Mouse (Mus musculus) heart, adult 9 months (tissue): ENCODE results near the gene Uqcrc2.
A peak's percentile ranks its signal among the peaks of the same experiment; 100 is the strongest.

ENCODE experiments used
- DNase-seq, 2 experiments: peaks; one replicate each; pipeline ENCODE4 v3.0.0; 2022; ENCODE audit warnings: low spot score in 2 of 2

Uqcrc2 gene

DNA sequence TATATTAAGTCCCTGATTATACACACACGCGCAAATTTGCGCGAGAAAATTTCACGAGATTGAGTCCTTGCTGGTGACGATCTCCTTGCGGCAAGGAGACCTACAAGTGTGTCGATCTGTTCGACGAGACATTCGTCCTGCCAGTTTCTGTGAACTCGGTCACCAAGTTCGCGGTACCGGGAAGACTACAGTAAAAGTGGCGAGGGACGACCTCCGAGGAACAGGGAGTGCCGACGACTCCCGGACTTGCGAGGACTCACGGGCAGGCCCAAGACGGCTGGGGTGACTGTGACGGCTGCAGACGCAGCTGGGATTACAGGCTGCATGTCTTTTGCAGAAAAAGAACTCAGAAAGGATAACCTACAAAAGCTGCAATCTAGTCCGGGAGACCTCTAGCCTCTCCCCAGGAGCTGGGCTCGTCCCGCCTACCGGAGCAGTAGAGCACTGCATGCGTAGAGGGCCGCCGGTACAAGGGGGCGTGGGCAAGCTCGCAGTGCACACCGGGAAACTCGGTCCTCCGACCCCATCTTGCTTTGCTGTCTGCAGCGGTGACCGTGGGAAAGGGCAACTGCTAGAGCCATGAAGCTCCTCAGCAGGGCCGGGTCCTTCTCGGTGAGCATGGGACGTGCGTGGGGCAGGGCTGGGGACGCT lies at the start of gene Uqcrc2:
Gene Uqcrc2, plus strand, starts transcription at position 466 of the 651 bp plus-strand sequence.
- peak; percentile 78 to 85 for DNase-seq

DNA sequence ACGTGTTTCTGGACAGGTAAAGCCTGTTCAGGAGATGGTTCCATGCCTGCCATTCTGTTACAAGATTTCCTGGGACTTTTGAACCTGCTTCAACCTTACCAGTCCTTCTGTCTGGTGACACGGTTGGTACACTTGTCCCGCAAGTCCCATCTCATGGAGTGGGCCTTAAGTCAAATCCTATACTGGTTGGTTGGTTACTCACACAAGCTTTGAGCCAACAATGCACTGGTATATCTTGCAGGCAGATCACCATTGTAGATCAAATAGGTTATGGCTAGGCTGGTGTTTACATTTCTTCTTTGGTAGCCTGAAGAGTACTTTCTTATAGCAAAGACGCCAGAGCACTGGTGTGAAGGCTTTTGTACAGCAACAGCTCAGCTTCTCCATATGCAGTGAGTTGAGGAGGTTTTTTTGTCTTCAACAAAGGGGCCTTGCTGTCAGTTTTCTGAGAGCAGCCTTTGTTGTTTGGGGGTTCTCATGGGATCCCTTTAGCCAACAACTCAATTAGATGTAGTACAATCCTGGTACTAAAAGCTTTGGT lies 37.7 kb upstream of the Uqcrc2 start:
- no peak for DNase-seq

GRCm38 (mm10) chr7:120597744-120598243 lies 37.2 kb upstream of the Uqcrc2 start:
- DNase-seq: no peak

GRCm38 (mm10) chr7:120598355-120598754 lies 36.6 kb upstream of the Uqcrc2 start:
- no peak for DNase-seq

DNA sequence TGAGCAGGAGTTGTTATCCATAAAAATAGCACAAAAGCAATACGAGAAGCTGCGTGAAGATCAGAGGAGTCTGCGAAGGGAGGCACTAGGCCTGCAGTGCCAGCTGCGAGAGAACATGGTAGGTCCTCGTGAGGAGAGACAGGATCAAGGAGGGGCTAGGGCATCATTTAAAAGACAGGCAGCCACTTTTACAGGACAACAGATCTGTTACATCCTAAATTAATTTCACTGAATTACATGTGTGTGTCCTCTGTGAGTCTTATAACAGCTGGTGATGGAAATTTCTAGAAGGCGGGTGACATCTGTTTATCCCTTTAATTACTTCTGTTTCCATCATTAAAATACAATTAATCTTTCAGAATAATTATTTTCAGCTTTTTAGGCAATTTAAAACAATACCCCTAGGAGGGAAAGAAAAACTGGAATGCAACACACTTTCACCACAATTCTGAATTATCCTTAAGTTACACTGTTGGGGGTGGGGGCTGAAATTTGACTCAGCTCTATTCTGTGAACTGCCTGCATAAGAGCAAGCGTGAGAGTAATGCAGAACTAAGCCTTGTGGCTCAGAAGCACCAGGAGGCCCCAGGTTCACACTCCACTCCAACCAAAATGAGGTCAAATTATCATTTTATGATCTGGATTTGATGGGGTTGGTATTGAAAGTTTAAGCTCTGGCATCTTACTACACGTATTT lies 14.8 kb upstream of the Uqcrc2 start:
- DNase-seq: no peak

- no peak for DNase-seq
These were observed 14.1 kb upstream of the Uqcrc2 start for GRCm38 (mm10) chr7:120620841-120621240.

GRCm38 (mm10) chr7:120632518-120632917 lies 2.5 kb upstream of the Uqcrc2 start:
- DNase-seq: no peak

GRCm38 (mm10) chr7:120634301-120634700 lies 675 bp upstream of the Uqcrc2 start:
- no peak for DNase-seq

- DNase-seq: no peak
These were observed 396 bp downstream of the Uqcrc2 start for GRCm38 (mm10) chr7:120635362-120635781.

GRCm38 (mm10) chr7:120635821-120636220 lies 845 bp downstream of the Uqcrc2 start:
- DNase-seq: no peak

DNA sequence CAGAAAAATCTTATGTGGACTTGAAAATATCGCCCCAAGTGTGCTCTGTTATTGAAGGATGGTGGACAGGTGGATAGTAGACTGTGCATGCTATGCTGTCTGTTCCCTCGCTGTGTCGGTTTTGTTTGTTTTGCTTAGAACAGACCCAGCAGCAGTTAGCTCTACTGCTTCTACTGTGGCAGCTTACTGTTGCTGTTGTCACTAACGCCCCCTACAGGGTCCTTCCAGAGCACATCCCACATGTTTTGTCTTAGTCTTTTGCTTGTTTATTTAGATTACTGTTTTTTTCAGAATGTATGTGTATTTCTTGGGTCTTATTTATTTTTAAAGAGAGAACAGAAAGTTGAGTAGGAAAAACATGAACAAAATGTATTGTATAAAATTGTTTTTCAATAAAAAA lies 8.2 kb downstream of the Uqcrc2 start:
- no peak for DNase-seq

GRCm38 (mm10) chr7:120647849-120648248 lies 12.9 kb downstream of the Uqcrc2 start:
- no peak for DNase-seq

GRCm38 (mm10) chr7:120662079-120662478 lies 27.1 kb downstream of the Uqcrc2 start:
- no peak for DNase-seq

DNA sequence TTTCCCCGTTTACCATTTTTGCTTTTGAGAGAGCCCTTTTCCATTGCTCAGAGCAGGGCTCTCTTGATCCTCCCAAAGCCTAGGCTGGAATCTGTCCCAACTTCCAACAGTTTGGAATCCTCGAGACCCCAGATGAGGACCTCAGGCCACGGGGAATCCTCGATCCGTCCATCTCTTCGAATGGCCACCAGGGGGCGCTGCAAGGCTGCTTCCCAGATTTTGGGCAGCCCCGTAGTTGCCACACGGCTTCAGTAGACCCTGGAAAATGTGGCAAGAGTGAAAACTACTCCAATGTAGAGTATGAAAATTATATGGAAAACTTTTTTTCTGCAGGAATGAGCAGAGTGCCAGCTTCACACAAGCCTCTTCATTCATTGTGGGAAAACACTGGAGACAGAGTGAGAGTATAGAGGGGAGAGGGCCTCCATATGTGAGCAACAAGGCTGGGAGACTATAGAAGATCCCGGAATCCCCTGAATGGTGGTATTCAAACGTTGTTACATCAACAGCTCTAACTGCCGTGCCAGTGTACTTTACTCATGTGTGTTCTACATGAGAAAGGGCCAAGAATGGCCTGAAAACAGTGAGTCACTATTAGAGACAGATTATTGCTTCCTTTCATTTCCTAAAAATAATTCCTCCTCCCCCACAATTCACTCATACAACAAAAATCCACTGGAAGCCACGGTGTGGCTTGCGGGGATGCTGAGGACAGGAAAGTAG lies 35.3 kb downstream of the Uqcrc2 start, which contains the start of gene Pdzd9:
Gene Pdzd9, minus strand, starts transcription at position 191 of the 723 bp plus-strand sequence.
- peak; percentile 47 to 61 for DNase-seq

- DNase-seq: no peak
These were observed 36.3 kb downstream of the Uqcrc2 start for GRCm38 (mm10) chr7:120671271-120671670.

- DNase-seq: peak; percentile 53 to 63
These were observed 42.1 kb downstream of the Uqcrc2 start, which contains the start of gene Mosmo for GRCm38 (mm10) chr7:120677001-120677643. Mosmo (plus strand) TSS chr7:120677618.

GRCm38 (mm10) chr7:120677764-120678531 lies 43.0 kb downstream of the Uqcrc2 start:
- peak; percentile 30 to 46 for DNase-seq

DNA sequence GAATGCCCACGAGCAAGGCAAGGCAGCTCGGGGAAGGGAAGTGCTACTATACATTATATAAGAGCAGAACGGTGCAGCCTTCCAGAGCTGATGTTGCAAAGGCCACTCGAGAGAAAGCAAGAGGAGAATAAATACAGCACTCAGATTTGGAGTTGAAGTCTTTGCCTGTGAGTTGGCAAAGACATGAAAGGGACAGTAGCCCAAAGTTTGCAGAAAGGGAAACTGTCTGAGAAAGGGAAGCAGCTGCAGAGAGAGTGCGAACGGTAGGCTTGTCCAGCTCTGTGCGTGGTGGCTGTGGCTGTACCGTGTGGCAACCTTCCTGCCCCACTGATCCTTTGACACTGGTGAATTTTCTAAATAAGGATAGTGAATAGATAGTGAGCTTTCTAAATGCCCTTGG lies 44.0 kb downstream of the Uqcrc2 start:
- no peak for DNase-seq

GRCm38 (mm10) chr7:120682002-120682401 lies 47.0 kb downstream of the Uqcrc2 start:
- DNase-seq: no peak

DNA sequence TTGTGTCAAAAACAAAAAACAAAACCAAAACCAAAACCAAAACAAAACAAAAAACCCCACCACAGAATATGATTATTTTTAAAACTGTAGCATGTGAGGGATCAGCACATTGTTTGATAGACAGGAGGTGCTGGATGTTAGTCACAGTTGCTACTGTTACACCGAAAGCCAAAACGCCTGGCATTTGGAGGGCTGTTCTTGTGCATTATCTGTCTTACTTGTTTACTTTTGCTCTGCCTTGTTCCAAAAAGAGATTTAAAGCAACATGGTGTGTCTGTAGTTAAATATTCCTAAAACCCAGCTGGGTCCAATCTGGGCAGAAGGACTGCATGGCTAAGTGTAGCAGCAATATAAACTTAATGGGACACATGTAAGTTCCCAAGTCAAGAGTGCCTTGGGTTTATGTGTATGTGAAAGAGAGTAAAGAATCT lies 49.8 kb downstream of the Uqcrc2 start:
- DNase-seq: no peak

DNA sequence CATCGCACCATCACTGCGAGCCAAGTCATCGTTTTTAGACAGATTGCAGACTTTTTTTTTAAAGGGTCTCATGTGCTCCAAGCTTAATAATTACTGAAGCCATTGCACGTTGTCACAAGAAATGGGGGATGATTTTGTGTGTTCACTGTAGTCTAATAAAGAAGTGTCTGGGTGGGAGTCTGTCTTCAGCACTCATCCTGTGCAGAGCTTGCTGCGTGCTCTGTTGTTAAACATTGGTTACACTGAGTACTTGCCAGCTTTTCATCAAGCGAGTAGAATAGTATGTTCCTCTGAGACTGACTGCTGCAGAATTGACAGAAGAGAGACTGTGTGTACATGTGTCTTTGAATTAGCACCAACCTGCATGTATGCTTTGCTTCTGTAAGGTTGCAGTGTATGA lies 50.3 kb downstream of the Uqcrc2 start:
- no peak for DNase-seq
